Mouse (Mus musculus) spleen, adult 2 months (tissue): ENCODE results near the gene Rbm38. TPM values are rescaled to one million over a fixed set of nuclear protein-coding genes. Genes with fewer than 3 reads are reported as not detected.

Source experiments
- DNase-seq, 2 experiments: peaks; one replicate each; pipeline versions ENCODE4 v3.0.0 to v3.0.0-alpha.2; 2012 to 2021; ENCODE audit warnings: low spot score in 2 of 2, low read depth in 1 of 2
- H3K27ac ChIP-seq: fragments of 200-500 bp; 2 replicates; pipeline ENCODE4 v1.5.1; 2012; ENCODE audit warnings: low read length, inconsistent platforms; ENCODE audit not compliant: insufficient read depth
- H3K27me3 ChIP-seq: fragments of 200-500 bp; 2 replicates; pipeline ENCODE4 v1.6.1; 2012; ENCODE audit warnings: mild to moderate bottlenecking, moderate library complexity, low read length, inconsistent platforms; ENCODE audit not compliant: control insufficient read depth, insufficient read depth
- H3K36me3 ChIP-seq: fragments of 200-500 bp; 2 replicates; pipeline ENCODE4 v1.6.1; 2012; ENCODE audit warnings: mild to moderate bottlenecking, low read length, inconsistent platforms; ENCODE audit not compliant: control insufficient read depth, insufficient read depth
- H3K4me1 ChIP-seq: fragments of 200-500 bp; 2 replicates; pipeline ENCODE4 v1.6.1; 2011; ENCODE audit warnings: inconsistent platforms; ENCODE audit not compliant: control insufficient read depth, insufficient read depth, insufficient read length
- H3K4me3 ChIP-seq: fragments of 200-500 bp; 2 replicates; pipeline ENCODE4 v1.5.1; 2011; ENCODE audit warnings: mild to moderate bottlenecking, inconsistent platforms; ENCODE audit not compliant: insufficient read depth, insufficient read length; ENCODE audit errors: extremely low read depth
- CTCF ChIP-seq: fragments of 200-500 bp; IDR thresholded peaks from 2 replicates; pipeline ENCODE4 v1.5.1; 2011; ENCODE audit warnings: mild to moderate bottlenecking, inconsistent platforms; ENCODE audit not compliant: insufficient read depth, insufficient read length, insufficient replicate concordance; ENCODE audit errors: extremely low read depth
- POLR2A ChIP-seq: fragments of 200-500 bp; IDR thresholded peaks from 2 replicates; pipeline ENCODE4 v1.6.1; 2011; ENCODE audit warnings: low read depth, low read length, inconsistent platforms
- WGBS: fragments of 180-500 bp; shearing (Covaris S2); methylation state at CpG from one replicate; pipeline ENCODE4 v1.1.7; 2018; 5-methylcytosine and 5-hydroxymethylcytosine counted together
- polyA plus RNA-seq: library from polyadenylated mRNA; depleted of rRNA; stranded (reverse); fragments of >200 nt; gene quantifications from 2 replicates; pipeline ENCODE4 v1.2.3, GENCODE M21; 2012; rRNA removed

Gene Rbm38
- polyA plus RNA-seq, 1 experiment: 724 TPM

GRCm38 (mm10) chr2:173082706-173083105, 62.4 kb downstream of the Rbm38 start:
- WGBS: 39% methylated on average over 3 of the region's 3 CpGs
- DNase-seq: no peak
- Histone ChIP-seq H3K27me3 (no peaks in the 10 kb centered on the region), H3K4me3 (no peak overlapping the region; the same call in 1 of the 2 replicates), H3K27ac (peak overlapping the region; percentile 80), H3K36me3 (no peaks in the 10 kb centered on the region), H3K4me1 (peaks cover 41% of the 10 kb centered on the region; the same call in 1 of the 2 replicates)
- TF ChIP-seq CTCF (no peak), POLR2A (no peak)

GRCm38 (mm10) chr2:173083106-173083505, 62.8 kb downstream of the Rbm38 start:
- H3K4me1 ChIP-seq: peaks cover 41% of the 10 kb centered on the region; the same call in 1 of the 2 replicates
- no peaks in the 10 kb centered on the region for H3K36me3 ChIP-seq
- H3K4me3 ChIP-seq: peak overlapping the region; percentile 11; the same call in 1 of the 2 replicates
- peak overlapping the region; percentile 80 for H3K27ac ChIP-seq
- DNase-seq: no peak
- 35% methylated on average over 9 of the region's 9 CpGs for WGBS
- no peak for TF ChIP-seq CTCF
- no peaks in the 10 kb centered on the region for H3K27me3 ChIP-seq

- peak; percentile 85 to 91 for DNase-seq
- Histone ChIP-seq H3K27me3 (no peaks in the 10 kb centered on the region), H3K27ac (peak overlapping the region; percentile 80), H3K4me3 (no peak overlapping the region; the same call in 1 of the 2 replicates), H3K36me3 (no peaks in the 10 kb centered on the region), H3K4me1 (peaks cover 41% of the 10 kb centered on the region; the same call in 1 of the 2 replicates)
- 15% methylated on average over 13 of the region's 13 CpGs for WGBS
- TF ChIP-seq POLR2A (no peak; the same call in 1 of the 2 replicates), CTCF (no peak)
Observed at GRCm38 (mm10) chr2:173083712-173084475, 63.6 kb downstream of the Rbm38 start.

Other genes starting within 250 kb of the Rbm38 start
- 1.6 and 1.9 TPM in 2 replicates for gene Bmp7, start 80.2 kb upstream of the Rbm38 start, polyA plus RNA-seq
- gene Spo11, start 42.8 kb upstream of the Rbm38 start, polyA plus RNA-seq: 0.86 and 0.98 TPM in 2 replicates
- gene Rae1, start 20.4 kb upstream of the Rbm38 start, polyA plus RNA-seq: 48.3 and 51.5 TPM in 2 replicates
- not detected in 2 replicates for gene Ctcfl, start 99.0 kb downstream of the Rbm38 start, polyA plus RNA-seq
- 0.28 and 0.76 TPM in 2 replicates for gene Pck1, start 132.6 kb downstream of the Rbm38 start, polyA plus RNA-seq
- 19.6 and 26.8 TPM in 2 replicates for gene Zbp1, start 198.4 kb downstream of the Rbm38 start, polyA plus RNA-seq